Mouse (Mus musculus): ENCODE data around the gene Sart3. TPM values are rescaled to one million over a fixed set of nuclear protein-coding genes. Genes with fewer than 3 reads are reported as not detected.
"Not testable (repeated sequence)": the region's sequence is repeated elsewhere in the genome, so short reads cannot be mapped to it uniquely, and the experiment has no call there.

The Sart3 gene
- total and polyA plus RNA-seq, 2 experiments from 2014 or later: 26.4 to 34.7 TPM

DNA sequence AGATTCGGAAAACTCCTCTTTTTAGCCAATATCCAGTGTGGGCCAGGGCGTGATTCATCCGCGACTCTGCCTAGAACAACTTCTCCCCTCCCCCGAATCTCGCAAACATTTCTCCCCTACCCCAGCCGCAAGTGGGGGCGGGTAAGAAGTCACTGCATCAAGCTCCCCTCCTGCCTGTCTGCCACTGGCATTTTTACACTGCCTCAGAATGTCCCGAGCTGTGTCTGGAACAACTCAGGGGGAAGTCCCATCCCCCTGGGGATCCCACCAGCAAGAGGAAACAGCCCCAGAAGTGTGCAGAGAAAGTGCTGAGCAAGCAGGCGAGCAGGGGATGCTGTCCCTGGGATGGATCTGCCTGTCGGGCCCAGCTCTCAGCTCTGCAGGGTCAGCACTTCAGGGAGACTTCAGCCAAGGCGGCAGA lies 11.3 kb upstream of the Sart3 start:
- no peaks in the 10 kb centered on the region for H3K9me3 ChIP-seq (ENCODE audit: low read length)
- H3K27ac ChIP-seq: no peak overlapping the region
- DNase-seq (ENCODE audit: low spot score) (no peak), ATAC-seq (no peak)
- no peak overlapping the region for H3K9ac ChIP-seq (replicated peaks; ENCODE audit: low read length)
- H3K4me1 ChIP-seq (ENCODE audit: insufficient read depth, low read length): no peaks in the 10 kb centered on the region
- 19% methylated on average over 12 of the region's 12 CpGs for WGBS
- no peaks in the 10 kb centered on the region for H3K36me3 ChIP-seq (ENCODE audit: insufficient read depth, low read length)
- H3K4me3 ChIP-seq (ENCODE audit: low read length): no peak overlapping the region
- no peak for TF ChIP-seq CTCF (IDR thresholded peaks at IDR 0.05; ENCODE audit: low read depth)
- no peak overlapping the region for H3K4me2 ChIP-seq (ENCODE audit: low read depth, low read length)
- H3K27me3 ChIP-seq (ENCODE audit: insufficient read depth, low read length): no peaks in the 10 kb centered on the region

DNA sequence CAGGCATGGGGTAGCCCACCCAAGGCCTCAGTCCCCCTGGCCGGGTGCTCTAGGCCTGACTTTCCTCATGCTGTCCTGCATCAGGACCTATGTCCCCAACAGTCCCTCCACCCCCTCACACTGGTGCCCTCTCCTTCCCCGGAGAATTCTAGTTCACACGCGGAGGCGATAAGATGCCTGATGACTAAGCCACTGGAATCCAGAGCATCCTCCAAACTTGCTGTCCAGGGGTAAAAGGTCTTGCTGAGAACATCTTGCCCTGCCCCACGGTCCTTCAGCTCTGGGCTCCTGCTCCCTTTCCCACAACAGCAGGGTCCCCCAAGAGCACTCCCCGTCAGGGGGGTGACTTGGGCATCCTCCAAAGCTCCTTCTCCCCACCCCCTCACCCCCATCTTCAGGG lies 10.3 kb upstream of the Sart3 start:
- no peak overlapping the region for H3K4me3 ChIP-seq (ENCODE audit: low read length)
- no peaks in the 10 kb centered on the region for H3K9me3 ChIP-seq (ENCODE audit: low read length)
- DNase-seq (ENCODE audit: low spot score): no peak
- no peak overlapping the region for H3K4me2 ChIP-seq (ENCODE audit: low read depth, low read length)
- no peaks in the 10 kb centered on the region for H3K27me3 ChIP-seq (ENCODE audit: insufficient read depth, low read length)
- no peak for TF ChIP-seq CTCF (IDR thresholded peaks at IDR 0.05; ENCODE audit: low read depth)
- no peak for ATAC-seq
- 86% methylated on average over 7 of the region's 7 CpGs for WGBS
- H3K36me3 ChIP-seq (ENCODE audit: insufficient read depth, low read length): no peaks in the 10 kb centered on the region
- H3K27ac ChIP-seq: no peak overlapping the region
- H3K4me1 ChIP-seq (ENCODE audit: insufficient read depth, low read length): no peaks in the 10 kb centered on the region
- H3K9ac ChIP-seq (replicated peaks; ENCODE audit: low read length): no peak overlapping the region

DNA sequence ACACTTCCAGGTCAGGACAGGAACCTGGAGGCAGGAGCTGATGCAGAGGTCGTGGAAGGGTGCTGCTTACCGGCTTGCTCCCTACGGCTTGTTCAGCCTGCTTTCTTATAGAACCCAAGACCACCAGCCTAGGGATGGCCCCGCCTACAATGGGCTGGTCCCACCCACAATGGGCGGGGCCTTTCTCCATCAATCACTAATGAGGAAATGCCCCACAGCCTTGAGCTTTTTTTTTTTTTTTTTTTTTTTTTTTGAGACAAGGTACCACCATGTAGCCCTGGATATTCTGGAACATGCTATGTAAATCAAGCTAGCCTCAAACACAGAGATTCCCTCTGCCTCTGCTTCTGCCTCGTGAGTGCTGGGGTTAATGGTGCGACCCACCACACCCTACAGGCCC lies 9.6 kb upstream of the Sart3 start:
- ATAC-seq (no peak), DNase-seq (ENCODE audit: low spot score) (no peak)
- TF ChIP-seq CTCF (IDR thresholded peaks at IDR 0.05; ENCODE audit: low read depth): no peak
- WGBS: 79% methylated on average over 7 of the region's 7 CpGs
- H3K9ac ChIP-seq (replicated peaks; ENCODE audit: low read length): no peak overlapping the region
- no peaks in the 10 kb centered on the region for H3K4me1 ChIP-seq (ENCODE audit: insufficient read depth, low read length)
- no peak overlapping the region for H3K4me2 ChIP-seq (ENCODE audit: low read depth, low read length)
- H3K36me3 ChIP-seq (ENCODE audit: insufficient read depth, low read length): peaks cover 4% of the 10 kb centered on the region; the same call in 1 of the 2 replicates
- H3K27me3 ChIP-seq (ENCODE audit: insufficient read depth, low read length): no peaks in the 10 kb centered on the region
- H3K9me3 ChIP-seq (ENCODE audit: low read length): no peaks in the 10 kb centered on the region
- no peak overlapping the region for H3K27ac ChIP-seq
- H3K4me3 ChIP-seq (ENCODE audit: low read length): no peak overlapping the region

DNA sequence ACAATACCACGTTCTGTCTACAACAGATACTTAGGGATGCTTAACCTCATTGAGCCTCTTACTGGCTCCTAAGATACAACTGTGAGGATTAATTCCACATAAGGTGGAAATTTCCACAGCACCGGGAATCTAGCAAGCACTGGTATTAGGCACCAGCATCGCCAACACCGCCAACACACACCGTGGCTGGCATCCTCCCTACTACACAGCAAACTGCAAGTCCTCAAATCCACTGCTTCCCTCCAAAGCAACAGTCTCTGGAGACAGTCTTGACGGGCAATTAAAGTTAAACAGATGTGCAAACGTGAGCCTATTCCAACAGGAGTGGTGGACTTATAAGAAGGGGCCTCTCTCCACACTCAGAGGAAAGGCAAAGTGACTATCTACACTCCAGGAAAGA lies 8.9 kb upstream of the Sart3 start:
- Histone ChIP-seq H3K4me3 (ENCODE audit: low read length) (no peak overlapping the region), H3K9me3 (ENCODE audit: low read length) (no peaks in the 10 kb centered on the region), H3K9ac (replicated peaks; ENCODE audit: low read length) (no peak overlapping the region), H3K4me1 (ENCODE audit: insufficient read depth, low read length) (no peaks in the 10 kb centered on the region), H3K4me2 (ENCODE audit: low read depth, low read length) (no peak overlapping the region), H3K27me3 (ENCODE audit: insufficient read depth, low read length) (no peaks in the 10 kb centered on the region), H3K36me3 (ENCODE audit: insufficient read depth, low read length) (peaks cover 10% of the 10 kb centered on the region; the same call in 1 of the 2 replicates), H3K27ac (no peak overlapping the region)
- TF ChIP-seq CTCF (IDR thresholded peaks at IDR 0.05; ENCODE audit: low read depth): no peak
- DNase-seq (ENCODE audit: low spot score) (no peak), ATAC-seq (no peak)
- 83% methylated on average over 7 of the region's 7 CpGs for WGBS

DNA sequence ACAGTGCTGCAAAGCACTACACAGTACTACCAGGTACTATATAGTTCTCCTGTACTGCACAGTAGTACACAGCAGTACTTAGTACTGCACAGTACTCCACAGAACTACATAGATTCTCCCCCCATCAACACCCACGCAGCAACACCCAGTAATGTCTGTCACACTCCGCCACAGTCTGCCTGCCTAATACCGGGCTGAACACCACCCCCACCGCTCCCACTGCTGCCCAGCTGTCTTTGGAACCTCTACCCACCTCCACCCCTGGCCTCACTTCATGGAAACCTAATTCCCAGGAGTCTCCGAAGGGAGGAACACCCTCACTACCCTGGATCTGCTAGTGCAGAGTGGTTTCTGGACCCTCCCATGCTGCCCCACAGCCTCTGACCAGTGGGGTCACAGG lies 8.5 kb upstream of the Sart3 start:
- Histone ChIP-seq H3K4me1 (ENCODE audit: insufficient read depth, low read length) (no peaks in the 10 kb centered on the region), H3K4me2 (ENCODE audit: low read depth, low read length) (no peak overlapping the region), H3K27me3 (ENCODE audit: insufficient read depth, low read length) (no peaks in the 10 kb centered on the region), H3K27ac (no peak overlapping the region), H3K4me3 (ENCODE audit: low read length) (no peak overlapping the region), H3K36me3 (ENCODE audit: insufficient read depth, low read length) (peaks cover 15% of the 10 kb centered on the region; the same call in 1 of the 2 replicates), H3K9me3 (ENCODE audit: low read length) (no peaks in the 10 kb centered on the region), H3K9ac (replicated peaks; ENCODE audit: low read length) (no peak overlapping the region)
- ATAC-seq (no peak), DNase-seq (ENCODE audit: low spot score) (no peak)
- WGBS: 87% methylated on average over 5 of the region's 5 CpGs
- no peak for TF ChIP-seq CTCF (IDR thresholded peaks at IDR 0.05; ENCODE audit: low read depth)

DNA sequence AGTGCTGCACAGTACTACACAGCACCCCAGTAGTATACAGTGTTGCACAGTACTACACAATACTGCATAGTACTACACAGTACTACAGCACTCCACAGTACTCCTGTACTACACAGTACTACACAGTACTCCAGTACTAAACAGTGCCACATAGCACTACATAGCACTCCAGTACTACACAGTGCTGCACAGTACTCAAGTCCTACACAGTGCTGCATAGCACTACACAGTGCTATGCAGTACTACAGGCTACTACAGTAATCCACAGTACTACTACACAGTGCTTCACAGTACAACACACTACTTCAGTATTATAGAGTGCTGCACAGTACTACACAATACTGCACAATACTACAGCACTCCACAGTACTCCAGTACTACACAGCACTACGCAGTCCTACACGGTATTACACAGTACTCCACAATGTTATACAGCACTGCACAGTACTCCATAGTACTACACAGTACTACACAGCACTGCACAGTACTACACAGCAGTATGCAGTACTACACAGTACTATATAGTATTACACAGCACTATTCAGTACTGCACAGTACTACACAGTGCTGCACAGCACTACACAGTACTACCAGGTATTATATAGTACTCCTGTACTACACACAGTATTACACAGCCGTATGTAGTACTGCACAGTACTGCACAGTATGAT lies 7.9 kb upstream of the Sart3 start:
- Histone ChIP-seq H3K9ac (replicated peaks; ENCODE audit: low read length) (no peak overlapping the region), H3K4me3 (ENCODE audit: low read length) (no peak overlapping the region), H3K4me1 (ENCODE audit: insufficient read depth, low read length) (no peaks in the 10 kb centered on the region), H3K36me3 (ENCODE audit: insufficient read depth, low read length) (peaks cover 20% of the 10 kb centered on the region), H3K27me3 (ENCODE audit: insufficient read depth, low read length) (no peaks in the 10 kb centered on the region), H3K9me3 (ENCODE audit: low read length) (no peaks in the 10 kb centered on the region), H3K4me2 (ENCODE audit: low read depth, low read length) (no peak overlapping the region), H3K27ac (no peak overlapping the region)
- no peak for DNase-seq (ENCODE audit: low spot score)
- ATAC-seq: peak; percentile 33; the same call in 1 of the 2 replicates
- 93% methylated on average over 3 of the region's 3 CpGs for WGBS
- no peak for TF ChIP-seq CTCF (IDR thresholded peaks at IDR 0.05; ENCODE audit: low read depth)

DNA sequence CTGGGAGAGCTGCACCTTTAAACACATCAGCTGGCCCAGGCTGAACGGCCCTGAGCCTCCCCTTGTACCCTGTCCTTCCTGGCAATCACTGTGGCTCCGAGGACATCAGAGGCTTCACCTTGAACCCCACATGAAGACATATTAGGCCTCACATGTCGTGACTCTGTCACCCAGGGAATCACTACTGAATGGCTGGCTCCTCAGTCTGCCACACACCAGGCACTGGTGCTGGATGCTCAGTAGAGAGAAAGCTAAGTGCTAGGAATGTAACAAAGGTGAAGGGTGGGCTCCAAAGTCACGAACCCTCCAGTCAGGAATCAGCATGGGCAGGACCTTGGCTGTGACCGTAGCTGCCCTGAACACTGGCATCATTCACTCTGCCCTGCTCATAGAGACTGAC lies 7.3 kb upstream of the Sart3 start:
- Histone ChIP-seq H3K4me2 (ENCODE audit: low read depth, low read length) (no peak overlapping the region), H3K27ac (no peak overlapping the region), H3K27me3 (ENCODE audit: insufficient read depth, low read length) (no peaks in the 10 kb centered on the region), H3K9me3 (ENCODE audit: low read length) (no peaks in the 10 kb centered on the region), H3K9ac (replicated peaks; ENCODE audit: low read length) (no peak overlapping the region), H3K4me3 (ENCODE audit: low read length) (no peak overlapping the region), H3K36me3 (ENCODE audit: insufficient read depth, low read length) (peaks cover 24% of the 10 kb centered on the region), H3K4me1 (ENCODE audit: insufficient read depth, low read length) (no peaks in the 10 kb centered on the region)
- TF ChIP-seq CTCF (IDR thresholded peaks at IDR 0.05; ENCODE audit: low read depth): no peak
- DNase-seq (ENCODE audit: low spot score): no peak
- 77% methylated on average over 5 of the region's 5 CpGs for WGBS
- ATAC-seq: peak; percentile 10; the same call in 1 of the 2 replicates

DNA sequence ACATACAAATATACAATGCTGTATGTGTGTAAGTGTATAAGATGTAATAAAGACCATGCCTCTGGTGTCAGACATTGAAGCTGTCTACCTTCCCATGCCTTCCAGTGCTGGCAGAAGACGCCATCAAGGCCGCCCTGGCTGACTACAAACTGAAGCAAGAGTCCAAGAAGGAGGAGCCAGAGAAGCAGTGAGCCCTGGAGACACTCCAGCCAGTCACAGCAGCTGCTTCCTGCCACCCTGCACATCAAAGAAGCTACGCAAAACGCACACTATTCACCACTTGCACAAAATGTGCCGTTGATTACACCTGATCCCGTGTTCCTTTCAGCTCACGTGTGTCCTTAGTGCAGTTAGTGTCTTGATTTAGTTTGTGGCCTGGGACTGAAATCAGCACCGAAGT lies 5.4 kb upstream of the Sart3 start:
- 91% methylated on average over 8 of the region's 8 CpGs for WGBS
- not testable (repeated sequence) for H3K9ac ChIP-seq (replicated peaks; ENCODE audit: low read length); H3K27me3 ChIP-seq (ENCODE audit: insufficient read depth, low read length); H3K4me3 ChIP-seq (ENCODE audit: low read length); H3K4me2 ChIP-seq (ENCODE audit: low read depth, low read length); H3K9me3 ChIP-seq (ENCODE audit: low read length); DNase-seq (ENCODE audit: low spot score); ATAC-seq; H3K27ac ChIP-seq; H3K4me1 ChIP-seq (ENCODE audit: insufficient read depth, low read length)
- H3K36me3 ChIP-seq (ENCODE audit: insufficient read depth, low read length): peaks cover 24% of the 10 kb centered on the region

Data from hindbrain, postnatal 0 days (tissue).